Mouse (Mus musculus) midbrain, embryonic 12.5 days (tissue): ENCODE measurements at regions not wholly inside any gene's neighbourhood (a gene's known extent, or its start where the extent isn't known, plus 50 kb on each side); places are given as distances from the start of the nearest gene placed in this dataset.
A peak's percentile ranks its signal among the peaks of the same experiment; 100 is the strongest.

Source experiments
- ATAC-seq: fragments of 200-750 bp; cut with Nextera tagmentation; 2 replicates; pipeline ENCODE4 v1.8.0; 2017; ENCODE audit warnings: low read depth, moderate TSS enrichment, moderate library complexity; ENCODE audit not compliant: low FRiP score
- H3K27ac ChIP-seq: fragments of 300-500 bp; sonication (generic); replicated peaks from 2 replicates; pipeline ENCODE4 v1.5.1; 2016; ENCODE audit warnings: mild to moderate bottlenecking
- H3K27me3 ChIP-seq: fragments of 300-500 bp; sonication (generic); 2 replicates; pipeline ENCODE4 v1.6.1; 2016; ENCODE audit warnings: mild to moderate bottlenecking
- H3K36me3 ChIP-seq: fragments of 300-500 bp; sonication (generic); 2 replicates; pipeline ENCODE4 v1.6.1; 2016
- H3K4me1 ChIP-seq: fragments of 300-500 bp; sonication (generic); 2 replicates; pipeline ENCODE4 v1.6.1; 2016
- H3K4me2 ChIP-seq: fragments of 300-500 bp; sonication (generic); replicated peaks from 2 replicates; pipeline ENCODE4 v1.6.1; 2016; ENCODE audit warnings: mild to moderate bottlenecking, moderate library complexity
- H3K4me3 ChIP-seq: fragments of 300-500 bp; sonication (generic); 2 replicates; pipeline ENCODE4 v1.5.1; 2016; ENCODE audit warnings: mild to moderate bottlenecking
- H3K9ac ChIP-seq: fragments of 300-500 bp; sonication (generic); replicated peaks from 2 replicates; pipeline ENCODE4 v1.6.1; 2016; ENCODE audit warnings: mild to moderate bottlenecking, moderate library complexity
- H3K9me3 ChIP-seq: fragments of 300-500 bp; sonication (generic); 2 replicates; pipeline ENCODE4 v1.6.1; 2016; ENCODE audit warnings: mild to moderate bottlenecking
- WGBS: fragments of 180-500 bp; shearing (Covaris S2); methylation state at CpG from one replicate; pipeline ENCODE4 v1.1.7; 2016; 5-methylcytosine and 5-hydroxymethylcytosine counted together

DNA sequence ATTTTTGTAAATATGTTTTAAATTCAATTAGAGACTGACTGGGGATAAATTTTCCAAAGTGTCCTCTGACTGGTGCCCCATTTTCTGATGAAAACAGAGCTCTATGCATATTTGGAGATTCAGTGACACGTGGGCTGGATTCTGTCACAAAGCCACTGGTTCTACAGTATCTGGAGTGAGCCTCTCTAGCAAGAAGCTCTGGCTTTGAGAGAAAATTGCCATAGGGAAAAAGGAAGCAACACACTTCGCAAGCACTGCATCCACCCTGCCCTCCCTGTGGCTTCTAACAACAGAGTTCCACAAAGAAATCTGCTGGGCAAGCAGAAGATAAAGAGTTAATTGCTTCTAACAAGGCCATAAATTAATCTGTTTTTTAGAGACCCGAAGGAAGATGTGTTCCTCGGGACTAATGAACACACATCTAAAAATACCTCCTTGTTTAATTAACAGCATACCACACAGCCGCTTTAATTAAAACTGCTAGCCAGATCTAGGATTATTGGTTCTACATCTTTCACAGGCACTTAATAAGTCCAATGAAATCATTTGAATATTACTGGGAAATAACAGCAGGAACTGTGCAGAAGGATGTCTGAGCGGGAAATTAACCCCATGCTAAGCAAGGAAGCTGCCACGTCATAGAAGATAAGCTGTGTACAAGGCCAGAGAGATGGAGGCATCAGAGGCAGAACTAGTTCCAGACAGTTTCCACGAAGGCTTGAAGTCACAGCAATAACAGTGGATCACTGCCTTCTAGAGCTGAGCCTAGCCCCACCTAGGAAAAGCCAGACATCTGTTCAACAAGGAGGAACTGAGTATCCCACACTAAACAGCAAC is 113.7 kb upstream of the Ccdc85a start:
- 50% methylated on average over 8 of the region's 8 CpGs for WGBS
- Histone ChIP-seq H3K4me3 (no peak overlapping the region), H3K27ac (no peak overlapping the region), H3K9ac (no peak overlapping the region), H3K4me1 (peaks cover 1% of the 10 kb centered on the region), H3K36me3 (no peaks in the 10 kb centered on the region), H3K9me3 (no peaks in the 10 kb centered on the region), H3K27me3 (no peaks in the 10 kb centered on the region), H3K4me2 (no peak overlapping the region)
- ATAC-seq: peak; percentile 69

DNA sequence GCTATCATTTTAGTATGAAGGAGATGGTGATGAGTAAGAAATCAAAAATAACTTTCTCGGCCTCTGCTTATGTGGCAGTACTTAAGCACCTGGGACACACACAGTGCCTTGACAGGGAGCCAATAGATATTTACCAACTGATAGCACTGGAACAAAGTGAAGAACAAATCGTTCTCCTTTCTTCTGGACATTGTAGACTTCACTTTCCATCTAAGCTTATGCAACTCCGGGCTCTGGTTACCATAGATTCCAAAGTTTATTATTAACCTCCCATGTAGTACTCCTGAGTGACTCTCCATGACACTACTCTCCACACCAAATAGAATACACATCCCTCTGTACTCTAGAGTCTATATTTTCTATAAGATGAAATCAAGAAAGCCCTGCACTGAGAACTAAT is 110.9 kb upstream of the Ccdc85a start:
- Histone ChIP-seq H3K27ac (no peak overlapping the region), H3K27me3 (no peaks in the 10 kb centered on the region), H3K36me3 (no peaks in the 10 kb centered on the region), H3K4me1 (peaks cover 6% of the 10 kb centered on the region), H3K4me2 (no peak overlapping the region), H3K9me3 (no peaks in the 10 kb centered on the region), H3K9ac (no peak overlapping the region), H3K4me3 (no peak overlapping the region)
- no peak for ATAC-seq
- WGBS: 86% methylated on average over 3 of the region's 3 CpGs

DNA sequence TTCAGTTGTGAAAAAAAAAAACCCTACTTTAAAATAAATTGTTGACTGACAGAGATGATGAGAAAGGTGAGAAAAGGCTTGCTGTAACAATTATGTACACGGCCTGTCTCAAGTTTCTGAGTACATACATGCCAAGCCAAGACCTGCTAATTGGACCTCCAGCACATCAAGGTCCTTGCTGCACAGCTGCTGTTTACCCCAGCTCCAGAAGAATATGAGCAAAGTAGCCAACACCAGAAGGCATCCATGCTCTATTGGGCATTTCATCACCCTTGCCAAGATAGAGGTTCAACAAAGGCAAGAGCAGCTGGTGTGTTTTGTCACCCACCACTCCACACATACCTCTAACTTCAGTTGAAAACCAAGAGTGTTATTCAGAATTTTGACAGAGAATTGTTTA is 109.2 kb upstream of the Ccdc85a start:
- Histone ChIP-seq H3K36me3 (no peaks in the 10 kb centered on the region), H3K4me3 (no peak overlapping the region), H3K4me1 (peaks cover 6% of the 10 kb centered on the region), H3K27ac (no peak overlapping the region), H3K27me3 (no peaks in the 10 kb centered on the region), H3K9me3 (no peaks in the 10 kb centered on the region), H3K9ac (no peak overlapping the region), H3K4me2 (no peak overlapping the region)
- no peak for ATAC-seq
- 65% methylated on average over 1 of the region's 1 CpGs for WGBS

DNA sequence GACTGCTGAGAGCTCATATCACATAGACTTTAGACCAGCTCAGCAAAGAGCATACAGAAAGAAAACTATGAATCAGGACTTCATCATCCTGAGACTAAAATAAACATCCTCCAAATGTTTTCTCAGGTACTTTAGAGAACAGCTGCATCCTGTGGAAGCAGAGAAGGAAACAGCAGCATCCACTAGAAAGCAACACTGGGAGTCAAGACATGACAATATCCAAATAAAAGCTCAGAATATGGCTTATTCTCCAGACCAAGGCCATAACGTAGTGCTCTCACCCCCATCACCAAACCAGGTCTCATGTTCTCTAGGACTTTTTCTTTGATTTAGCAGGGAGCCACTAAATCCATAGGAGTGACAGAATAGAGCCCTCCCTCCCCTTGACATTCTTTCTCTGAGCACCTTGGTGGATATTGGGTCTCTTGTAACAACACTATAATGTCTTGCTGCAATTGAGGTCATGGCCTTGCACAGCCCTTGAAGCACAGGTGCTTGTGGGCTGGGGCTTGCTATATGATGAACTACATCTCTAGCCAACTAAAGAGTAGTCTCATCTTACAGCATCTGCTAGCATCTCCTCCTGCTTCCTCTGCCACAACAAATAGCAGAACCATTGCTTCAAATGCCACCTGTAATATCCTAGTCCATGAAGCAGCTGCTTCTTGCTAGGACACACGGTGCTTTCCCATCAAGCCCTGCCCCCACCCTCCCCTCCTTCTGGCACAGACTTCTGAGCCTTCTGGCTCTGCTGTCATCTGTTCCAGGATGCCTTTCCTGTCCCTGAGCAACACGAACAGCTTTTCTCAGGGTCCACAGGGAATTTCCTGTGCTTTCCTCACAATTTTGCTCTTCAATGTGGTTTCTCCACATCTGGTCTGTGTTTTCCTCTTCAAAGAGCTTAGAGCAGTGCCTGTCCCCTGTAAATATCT is 108.4 kb upstream of the Ccdc85a start:
- no peaks in the 10 kb centered on the region for H3K36me3 ChIP-seq
- no peak overlapping the region for H3K4me2 ChIP-seq
- H3K27ac ChIP-seq: no peak overlapping the region
- no peaks in the 10 kb centered on the region for H3K27me3 ChIP-seq
- no peaks in the 10 kb centered on the region for H3K9me3 ChIP-seq
- H3K4me3 ChIP-seq: no peak overlapping the region
- H3K4me1 ChIP-seq: peaks cover 6% of the 10 kb centered on the region
- WGBS: 46% methylated on average over 3 of the region's 3 CpGs
- no peak overlapping the region for H3K9ac ChIP-seq
- peak; percentile 44; the same call in 1 of the 2 replicates for ATAC-seq

GRCm38 (mm10) chr11:28688436-28688835 is 104.3 kb upstream of the Ccdc85a start:
- H3K9me3 ChIP-seq: no peaks in the 10 kb centered on the region
- H3K4me3 ChIP-seq: no peak overlapping the region
- H3K4me1 ChIP-seq: peaks cover 6% of the 10 kb centered on the region
- no peak overlapping the region for H3K4me2 ChIP-seq
- no peak overlapping the region for H3K27ac ChIP-seq
- H3K9ac ChIP-seq: no peak overlapping the region
- no peaks in the 10 kb centered on the region for H3K36me3 ChIP-seq
- 66% methylated on average over 1 of the region's 1 CpGs for WGBS
- no peak for ATAC-seq
- H3K27me3 ChIP-seq: no peaks in the 10 kb centered on the region

- H3K4me2 ChIP-seq: no peak overlapping the region
- no peaks in the 10 kb centered on the region for H3K36me3 ChIP-seq
- no peaks in the 10 kb centered on the region for H3K27me3 ChIP-seq
- H3K4me1 ChIP-seq: no peaks in the 10 kb centered on the region
- H3K4me3 ChIP-seq: no peak overlapping the region
- H3K27ac ChIP-seq: no peak overlapping the region
- no peak for ATAC-seq
- H3K9ac ChIP-seq: no peak overlapping the region
- no peaks in the 10 kb centered on the region for H3K9me3 ChIP-seq
These were observed 101.3 kb upstream of the Ccdc85a start for GRCm38 (mm10) chr11:28685407-28685806.

GRCm38 (mm10) chr11:28681311-28681710 is 97.2 kb upstream of the Ccdc85a start:
- 68% methylated on average over 3 of the region's 3 CpGs for WGBS

DNA sequence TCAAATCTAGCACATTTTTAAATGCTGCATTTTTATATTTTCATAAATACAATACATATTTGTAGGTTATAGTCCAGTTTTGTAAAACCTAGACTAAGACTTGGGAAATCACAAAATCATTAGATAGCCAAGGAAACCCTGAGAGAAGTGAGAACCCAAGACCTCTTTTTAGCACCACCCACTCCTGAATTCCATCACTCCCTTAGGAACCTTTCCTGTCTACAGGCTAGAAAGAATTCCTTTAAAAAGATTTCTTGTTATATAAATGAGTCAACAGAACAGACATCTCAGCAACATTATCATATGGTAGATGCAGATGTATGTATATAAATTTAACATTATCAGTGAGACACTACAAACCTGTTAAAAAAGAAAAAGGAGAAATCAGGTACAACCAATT is 86.6 kb upstream of the Ccdc85a start:
- Histone ChIP-seq H3K9me3 (no peaks in the 10 kb centered on the region), H3K27ac (no peak overlapping the region)

More at GRCm38 (mm10) chr11:28681311-28681710, 97.2 kb upstream of the Ccdc85a start:
- no peak overlapping the region for H3K4me2 ChIP-seq
- no peaks in the 10 kb centered on the region for H3K36me3 ChIP-seq
- no peak overlapping the region for H3K9ac ChIP-seq
- H3K27ac ChIP-seq: no peak overlapping the region
- H3K9me3 ChIP-seq: no peaks in the 10 kb centered on the region
- no peak overlapping the region for H3K4me3 ChIP-seq
- peak; percentile 54; the same call in 1 of the 2 replicates for ATAC-seq
- no peaks in the 10 kb centered on the region for H3K27me3 ChIP-seq
- H3K4me1 ChIP-seq: no peaks in the 10 kb centered on the region

GRCm38 (mm10) chr11:28669359-28669758 is 85.2 kb upstream of the Ccdc85a start:
- 89% methylated on average over 4 of the region's 4 CpGs for WGBS
- Histone ChIP-seq H3K4me1 (no peaks in the 10 kb centered on the region), H3K9ac (no peak overlapping the region), H3K27me3 (no peaks in the 10 kb centered on the region), H3K4me2 (no peak overlapping the region), H3K4me3 (no peak overlapping the region), H3K27ac (no peak overlapping the region), H3K36me3 (no peaks in the 10 kb centered on the region), H3K9me3 (no peaks in the 10 kb centered on the region)
- no peak for ATAC-seq

More for the DNA sequence above, 86.6 kb upstream of the Ccdc85a start:
- H3K9ac ChIP-seq: no peak overlapping the region
- H3K36me3 ChIP-seq: no peaks in the 10 kb centered on the region
- H3K27me3 ChIP-seq: no peaks in the 10 kb centered on the region
- no peaks in the 10 kb centered on the region for H3K4me1 ChIP-seq
- H3K4me3 ChIP-seq: no peak overlapping the region
- no peak for ATAC-seq
- no peak overlapping the region for H3K4me2 ChIP-seq

DNA sequence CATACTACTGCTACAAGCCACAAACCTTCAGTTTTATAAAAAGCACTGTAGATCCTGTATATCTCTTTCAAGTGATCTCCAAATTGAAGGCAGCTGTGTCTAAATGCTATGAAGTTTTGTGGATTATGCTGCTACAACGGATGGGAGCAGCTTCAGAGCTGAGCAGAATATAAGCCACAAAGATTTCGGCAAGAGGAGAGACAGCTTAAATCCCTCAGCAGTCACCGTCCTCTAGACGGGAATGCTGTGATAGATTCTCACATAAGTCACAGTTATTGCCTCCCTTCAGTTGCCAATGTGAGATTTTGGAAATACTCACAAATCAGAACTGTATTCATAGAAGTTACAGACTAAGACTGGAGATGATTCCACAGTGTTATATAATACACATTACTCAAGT is 76.3 kb upstream of the Ccdc85a start:
- Histone ChIP-seq H3K9me3 (no peaks in the 10 kb centered on the region), H3K4me2 (no peak overlapping the region), H3K9ac (no peak overlapping the region), H3K27ac (no peak overlapping the region), H3K27me3 (no peaks in the 10 kb centered on the region), H3K4me1 (no peaks in the 10 kb centered on the region), H3K4me3 (no peak overlapping the region), H3K36me3 (no peaks in the 10 kb centered on the region)
- 79% methylated on average over 4 of the region's 4 CpGs for WGBS
- no peak for ATAC-seq

- Histone ChIP-seq H3K4me1 (no peaks in the 10 kb centered on the region), H3K27me3 (no peaks in the 10 kb centered on the region), H3K9me3 (no peaks in the 10 kb centered on the region), H3K9ac (no peak overlapping the region), H3K4me3 (no peak overlapping the region), H3K4me2 (no peak overlapping the region), H3K27ac (no peak overlapping the region), H3K36me3 (no peaks in the 10 kb centered on the region)
- no peak; the same call in 1 of the 2 replicates for ATAC-seq
- whole genome bisulfite sequencing: 84% methylated on average over 12 of the region's 12 CpGs
These were observed 71.2 kb upstream of the Ccdc85a start for GRCm38 (mm10) chr11:28655169-28655846.

- no peaks in the 10 kb centered on the region for H3K36me3 ChIP-seq
- no peak overlapping the region for H3K27ac ChIP-seq
- no peak overlapping the region for H3K4me3 ChIP-seq
- H3K9me3 ChIP-seq: no peaks in the 10 kb centered on the region
- no peaks in the 10 kb centered on the region for H3K27me3 ChIP-seq
- WGBS: 87% methylated on average over 7 of the region's 7 CpGs
- no peak for ATAC-seq
- no peak overlapping the region for H3K9ac ChIP-seq
- H3K4me1 ChIP-seq: no peaks in the 10 kb centered on the region
- H3K4me2 ChIP-seq: no peak overlapping the region
These were observed 65.3 kb upstream of the Ccdc85a start for GRCm38 (mm10) chr11:28649446-28649845.
